Mouse (Mus musculus): Measurements from ENCODE around the gene Foxn3.

GRCm38 (mm10) chr12:99343378-99343777, 220.0 kb downstream of the Foxn3 start:
- TF ChIP-seq CTCF (IDR thresholded peaks at IDR 0.05; ENCODE audit: borderline replicate concordance, control insufficient read depth, extremely low read depth, insufficient read depth, low read length, poor library complexity) (no peak), POLR2A (IDR thresholded peaks at IDR 0.05; ENCODE audit: control insufficient read depth, extremely low read depth, insufficient read depth, low read length, poor library complexity) (no peak)

Data from thymus, adult 2 months (tissue).